Mouse (Mus musculus): Measurements from ENCODE around the gene Olfr167.
"Not testable (repeated sequence)": the region's sequence is repeated elsewhere in the genome, so short reads cannot be mapped to it uniquely, and the experiment has no call there.

The Olfr167 gene

GRCm38 (mm10) chr16:19522166-19522565, at the start of gene Olfr167:
TSS of gene Olfr167 (minus strand) at chr16:19522266.
- no peak for DNase-seq

DNA sequence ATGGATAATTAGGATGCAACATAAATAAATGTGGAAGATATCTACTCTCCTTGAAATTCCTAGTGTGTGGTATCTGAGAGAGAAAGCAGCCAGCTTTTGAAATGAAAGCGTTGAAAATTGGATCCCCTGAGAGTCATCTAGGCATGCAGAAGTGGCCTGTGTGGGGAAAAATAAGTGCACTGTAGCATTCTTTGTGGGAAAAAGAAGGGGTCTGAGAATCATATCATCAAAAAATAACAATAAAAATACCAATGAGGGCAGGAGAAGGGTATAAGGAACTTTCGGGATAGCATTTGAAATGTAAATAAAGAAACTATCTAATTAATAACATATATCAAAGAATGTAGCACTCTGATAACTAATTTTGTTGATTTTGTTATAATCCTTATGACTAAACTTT, 49.6 kb upstream of the Olfr167 start, which contains the start of gene Olfr169:
Gene Olfr169, minus strand, starts transcription at position 101 of the 400 bp plus-strand sequence.
- not testable (repeated sequence) for DNase-seq

DNA sequence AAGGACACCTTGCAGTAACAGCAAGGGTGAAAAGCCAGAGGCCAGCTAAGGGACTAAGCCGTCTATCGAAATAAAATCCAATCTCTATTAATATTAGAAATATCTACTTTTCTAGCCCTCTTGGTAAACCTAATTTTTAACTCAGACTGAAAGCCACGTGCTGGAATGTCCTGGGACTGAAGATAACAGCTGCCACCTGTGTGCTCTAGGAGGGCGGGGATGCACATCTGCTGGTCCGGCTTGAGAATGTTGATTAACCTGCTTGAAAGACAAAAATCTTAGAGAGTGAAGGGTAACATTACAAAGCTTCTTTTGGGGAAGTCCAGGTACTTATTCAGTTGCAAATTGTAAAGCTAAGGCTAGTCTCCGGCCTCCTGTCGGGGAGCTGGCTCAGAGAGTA, 31.4 kb upstream of the Olfr167 start:
- DNase-seq, result not testable (repeated sequence)

DNA sequence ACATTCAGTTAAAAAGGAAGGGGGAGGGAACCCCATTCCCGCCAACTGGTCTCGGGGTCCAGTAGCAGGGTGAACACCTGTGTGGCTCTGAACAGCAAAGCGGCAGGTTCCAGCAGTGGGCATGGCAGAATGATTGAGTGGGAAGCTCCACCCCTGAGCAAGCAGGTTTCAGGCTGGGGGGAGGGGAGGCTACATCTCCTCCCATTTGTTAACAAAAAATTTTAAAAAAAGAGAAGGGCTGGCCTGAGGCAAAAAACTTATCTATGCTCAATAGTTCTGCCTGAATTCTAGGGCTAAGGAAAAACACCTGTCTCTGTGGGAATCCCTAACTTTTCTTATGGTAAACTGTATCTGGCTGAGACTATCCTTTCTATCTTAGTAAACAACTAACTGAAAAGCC, 30.2 kb upstream of the Olfr167 start:
- not testable (repeated sequence) for DNase-seq

DNA sequence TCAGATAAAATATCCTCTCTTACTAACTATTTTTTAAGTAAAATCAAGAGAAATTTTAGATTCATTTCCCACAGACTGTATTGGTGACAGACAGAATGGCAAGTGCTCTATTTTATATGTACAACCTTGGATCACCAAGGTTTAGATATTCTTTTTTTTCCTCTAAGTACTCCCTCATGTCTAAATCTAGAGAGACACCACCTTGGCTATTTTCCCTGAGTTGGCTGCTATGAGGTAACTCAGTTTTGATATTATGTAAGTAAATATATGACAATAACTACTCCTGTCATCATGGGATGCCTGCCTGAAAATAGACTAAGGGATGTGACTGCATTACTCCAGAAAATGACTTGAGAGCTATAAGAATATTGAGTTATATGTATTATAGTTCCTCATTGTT, 13.4 kb upstream of the Olfr167 start, which contains the start of gene Olfr168:
Gene Olfr168, minus strand, starts transcription at position 101 of the 400 bp plus-strand sequence.
- no peak for DNase-seq

DNA sequence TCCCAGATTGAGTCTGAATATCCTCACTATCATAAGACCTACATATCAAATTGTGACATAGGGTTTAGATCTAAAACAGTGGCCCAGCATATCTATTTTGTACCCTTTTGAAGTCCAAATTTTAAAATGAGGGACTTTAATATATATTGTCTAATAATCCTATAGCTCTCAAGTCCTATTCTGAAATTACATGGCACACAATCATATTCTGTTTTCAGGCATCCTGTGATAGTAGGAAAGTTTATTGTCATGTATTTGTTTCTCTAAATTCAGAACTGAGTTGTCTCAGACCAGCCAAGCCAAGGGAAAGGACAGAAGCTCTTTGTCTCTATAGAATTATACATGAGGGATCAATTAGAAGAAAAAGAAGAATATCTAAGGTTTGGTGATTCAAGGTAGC, 38.7 kb downstream of the Olfr167 start, which contains the start of gene Olfr166:
Gene Olfr166, plus strand, starts transcription at position 301 of the 400 bp plus-strand sequence.
- DNase-seq, result no peak

- DNase-seq, result no peak
These were observed 57.7 kb downstream of the Olfr167 start for GRCm38 (mm10) chr16:19464365-19464764.

Measured in thymus, postnatal 25 days (tissue).